Mouse (Mus musculus) midbrain, postnatal 0 days (tissue): Measurements from ENCODE around the gene Dusp1. TPM values are rescaled to one million over a fixed set of nuclear protein-coding genes. Genes with fewer than 3 reads are reported as not detected.

Experiments
- ATAC-seq: fragments of 200-750 bp; cut with Nextera tagmentation; 2 replicates; pipeline ENCODE4 v1.8.0; 2017; ENCODE audit warnings: moderate number of reproducible peaks, mild to moderate bottlenecking, moderate TSS enrichment, moderate library complexity; ENCODE audit not compliant: low FRiP score
- DNase-seq: peaks from one replicate; pipeline ENCODE4 v3.0.0-alpha.2; 2015; ENCODE audit warnings: low spot score
- H3K27ac ChIP-seq: fragments of 300-500 bp; sonication (generic); 2 replicates; pipeline ENCODE4 v1.5.1; 2014; ENCODE audit warnings: low read depth, mild to moderate bottlenecking, low read length, mixed read lengths
- H3K27me3 ChIP-seq: fragments of 300-500 bp; sonication (generic); 2 replicates; pipeline ENCODE4 v1.6.1; 2014; ENCODE audit warnings: low read length, control low read depth, mixed read lengths; ENCODE audit not compliant: insufficient read depth
- H3K36me3 ChIP-seq: fragments of 300-500 bp; sonication (generic); 2 replicates; pipeline ENCODE4 v1.6.1; 2014; ENCODE audit warnings: low read length, control low read depth, mixed read lengths; ENCODE audit not compliant: insufficient read depth
- H3K4me1 ChIP-seq: fragments of 300-500 bp; sonication (generic); 2 replicates; pipeline ENCODE4 v1.6.1; 2014; ENCODE audit warnings: mild to moderate bottlenecking, control low read depth, antibody characterized with exemption, low read length, mixed read lengths; ENCODE audit not compliant: insufficient read depth
- H3K4me2 ChIP-seq: fragments of 300-500 bp; sonication (generic); 2 replicates; pipeline ENCODE4 v1.6.1; 2014; ENCODE audit warnings: low read depth, mild to moderate bottlenecking, low read length, mixed read lengths; ENCODE audit not compliant: poor library complexity, severe bottlenecking
- H3K4me3 ChIP-seq: fragments of 300-500 bp; sonication (generic); 2 replicates; pipeline ENCODE4 v1.5.1; 2014; ENCODE audit warnings: low read depth, mild to moderate bottlenecking, low read length, moderate library complexity
- H3K9ac ChIP-seq: fragments of 300-500 bp; sonication (generic); replicated peaks from 2 replicates; pipeline ENCODE4 v1.6.1; 2014; ENCODE audit warnings: mild to moderate bottlenecking, low read length, moderate library complexity, mixed read lengths; ENCODE audit not compliant: poor library complexity, severe bottlenecking
- H3K9me3 ChIP-seq: fragments of 300-500 bp; sonication (generic); 2 replicates; pipeline ENCODE4 v1.6.1; 2016; ENCODE audit warnings: low read length, control low read depth
- CTCF ChIP-seq: IDR thresholded peaks from 2 replicates; pipeline ENCODE4 v1.5.1; 2016; ENCODE audit warnings: antibody characterized with exemption, mild to moderate bottlenecking
- WGBS: fragments of 180-500 bp; shearing (Covaris S2); extraction: QIAGEN DNeasy Blood & Tissue Kit; methylation state at CpG from one replicate; pipeline ENCODE4 v1.1.7; 2014; 5-methylcytosine and 5-hydroxymethylcytosine counted together
- polyA plus RNA-seq: library from polyadenylated mRNA; unstranded; fragments of >200 nt; fragmentation: Nextera tagmentation; extraction: Ambion mirVana; gene quantifications from 2 replicates; pipeline ENCODE4 v1.2.1, GENCODE M21; 2015
- total RNA-seq: library from RNA; depleted of rRNA; stranded (reverse); fragments of >200 nt; gene quantifications from 2 replicates; pipeline ENCODE4 v1.2.3, GENCODE M21; 2014

The Dusp1 gene
- total and polyA plus RNA-seq, 2 experiments from 2014 or later, result 26.0 to 46.8 TPM

GRCm38 (mm10) chr17:26497416-26497923, 64.5 kb downstream of the Dusp1 start:
- no peak overlapping the region for H3K4me2 ChIP-seq
- H3K4me1 ChIP-seq, result no peaks in the 10 kb centered on the region; the same call in 1 of the 2 replicates
- no peak overlapping the region for H3K9ac ChIP-seq
- no peak for TF ChIP-seq CTCF
- no peaks in the 10 kb centered on the region; the same call in 1 of the 2 replicates for H3K9me3 ChIP-seq
- DNase-seq (no peak), ATAC-seq (no peak)
- no peaks in the 10 kb centered on the region for H3K27me3 ChIP-seq
- H3K27ac ChIP-seq, result no peak overlapping the region
- 69% methylated on average over 5 of the region's 5 CpGs for WGBS
- H3K36me3 ChIP-seq, result no peaks in the 10 kb centered on the region
- no peak overlapping the region for H3K4me3 ChIP-seq

GRCm38 (mm10) chr17:26494642-26495468, 67.1 kb downstream of the Dusp1 start:
- TF ChIP-seq CTCF, result no peak
- DNase-seq (no peak), ATAC-seq (no peak)
- Histone ChIP-seq H3K9me3 (no peaks in the 10 kb centered on the region; the same call in 1 of the 2 replicates), H3K9ac (no peak overlapping the region), H3K4me2 (no peak overlapping the region), H3K27me3 (no peaks in the 10 kb centered on the region), H3K27ac (no peak overlapping the region), H3K4me1 (no peaks in the 10 kb centered on the region), H3K36me3 (no peaks in the 10 kb centered on the region), H3K4me3 (no peak overlapping the region)
- 89% methylated on average over 4 of the region's 4 CpGs for WGBS

GRCm38 (mm10) chr17:26492246-26492645, 69.7 kb downstream of the Dusp1 start:
- H3K4me2 ChIP-seq, result no peak overlapping the region
- H3K9ac ChIP-seq, result no peak overlapping the region
- 94% methylated on average over 3 of the region's 3 CpGs for WGBS
- DNase-seq (no peak), ATAC-seq (no peak)
- H3K4me1 ChIP-seq, result no peaks in the 10 kb centered on the region
- H3K27ac ChIP-seq, result no peak overlapping the region
- no peaks in the 10 kb centered on the region for H3K27me3 ChIP-seq
- no peak for TF ChIP-seq CTCF
- H3K9me3 ChIP-seq, result no peaks in the 10 kb centered on the region; the same call in 1 of the 2 replicates
- no peak overlapping the region for H3K4me3 ChIP-seq
- no peaks in the 10 kb centered on the region for H3K36me3 ChIP-seq

- Histone ChIP-seq H3K9ac (no peak overlapping the region), H3K4me3 (no peak overlapping the region), H3K4me1 (no peaks in the 10 kb centered on the region), H3K4me2 (no peak overlapping the region), H3K9me3 (no peaks in the 10 kb centered on the region; the same call in 1 of the 2 replicates), H3K27ac (no peak overlapping the region), H3K27me3 (no peaks in the 10 kb centered on the region), H3K36me3 (no peaks in the 10 kb centered on the region)
- ATAC-seq (no peak), DNase-seq (no peak)
- TF ChIP-seq CTCF, result no peak
- WGBS, result 92% methylated on average over 2 of the region's 2 CpGs
Measured at GRCm38 (mm10) chr17:26490910-26491309, 71.0 kb downstream of the Dusp1 start.

GRCm38 (mm10) chr17:26490072-26490471, 71.9 kb downstream of the Dusp1 start:
- Histone ChIP-seq H3K4me1 (no peaks in the 10 kb centered on the region), H3K9ac (no peak overlapping the region), H3K4me3 (no peak overlapping the region), H3K27me3 (no peaks in the 10 kb centered on the region), H3K27ac (no peak overlapping the region), H3K9me3 (no peaks in the 10 kb centered on the region; the same call in 1 of the 2 replicates), H3K36me3 (no peaks in the 10 kb centered on the region), H3K4me2 (no peak overlapping the region)
- ATAC-seq (no peak), DNase-seq (no peak)
- TF ChIP-seq CTCF, result no peak
- WGBS, result 92% methylated on average over 10 of the region's 10 CpGs
